Mouse (Mus musculus) heart, adult 2 months (tissue): ENCODE data around the gene Loxl4.

Source experiments
- CTCF ChIP-seq: fragments of 200-600 bp; IDR thresholded peaks from 2 replicates; pipeline ENCODE4 v1.8.1; 2022; ENCODE audit warnings: antibody characterized with exemption, mild to moderate bottlenecking, moderate library complexity
- POLR2A ChIP-seq: fragments of 200-500 bp; IDR thresholded peaks from 2 replicates; pipeline ENCODE4 v1.6.1; 2011; ENCODE audit warnings: mild to moderate bottlenecking, low read depth, low read length, control low read depth; ENCODE audit not compliant: insufficient read depth

DNA sequence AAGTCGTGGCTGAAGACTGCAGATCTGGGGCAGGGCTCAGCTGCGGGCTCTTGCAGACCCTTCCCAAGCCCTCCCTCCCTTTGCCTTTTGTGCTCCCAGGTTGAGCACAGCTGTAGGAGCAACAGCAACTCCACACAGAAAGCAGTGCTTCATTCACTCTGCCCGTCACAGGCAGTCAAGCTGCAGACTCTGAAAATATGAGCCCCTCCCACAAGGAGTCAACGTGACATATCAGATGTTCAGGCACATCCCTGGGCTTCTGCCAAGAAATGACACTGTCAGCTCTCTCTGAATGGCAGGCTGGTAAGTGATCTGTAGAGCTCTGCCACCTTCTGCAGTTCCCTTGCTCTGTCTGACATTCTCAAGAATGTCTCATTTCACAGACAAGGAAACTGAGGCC is 45.2 kb upstream of the Loxl4 start:
- no peak for TF ChIP-seq POLR2A
- no peak for TF ChIP-seq CTCF
